Mouse (Mus musculus): ENCODE measurements around the gene Krtap10-4. TPM values are rescaled to one million over a fixed set of nuclear protein-coding genes. Genes with fewer than 3 reads are reported as not detected.

Gene Krtap10-4
- not detected in 2 replicates for polyA plus RNA-seq (2015; fragmentation: Nextera tagmentation; extraction: Ambion mirVana)

DNA sequence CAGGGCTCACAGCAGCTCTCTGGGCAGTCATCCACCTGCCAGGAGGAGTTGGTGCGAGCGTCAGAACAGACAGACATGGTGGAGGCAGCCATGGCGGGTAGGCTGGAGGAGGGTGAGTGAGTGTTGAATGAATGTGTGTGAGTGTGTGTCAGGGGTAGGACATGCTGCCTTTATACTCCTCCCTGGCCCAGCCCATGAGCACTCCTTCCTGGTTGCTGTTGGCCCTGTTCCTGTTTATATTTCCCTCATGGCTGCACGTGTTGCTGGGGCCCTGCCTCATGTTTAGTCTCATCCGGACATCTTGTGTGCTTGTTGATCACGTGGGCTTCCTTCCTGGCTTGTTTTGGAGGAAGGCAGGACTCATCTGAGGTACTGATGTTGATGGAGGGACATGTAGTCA, at the start of gene Krtap10-4:
Gene Krtap10-4, minus strand, starts transcription at position 145 of the 400 bp plus-strand sequence.
- no peaks in the 10 kb centered on the region for H3K27me3 ChIP-seq (ENCODE audit: control insufficient read depth, insufficient read depth, low read length)
- no peak within 1 kb of the TSS for H3K4me2 ChIP-seq (ENCODE audit: low read depth, low read length)
- H3K4me1 ChIP-seq (ENCODE audit: control insufficient read depth, insufficient read depth, low read length) = no peaks in the 10 kb centered on the region
- peaks cover 3% of the 10 kb centered on the region; the same call in 1 of the 2 replicates for H3K9me3 ChIP-seq (replicated peaks; ENCODE audit: control insufficient read depth, low read length)
- H3K36me3 ChIP-seq (ENCODE audit: control insufficient read depth, insufficient read depth, low read length) = no peaks in the 10 kb centered on the region
- no peak within 1 kb of the TSS for H3K9ac ChIP-seq (ENCODE audit: low read length)
- WGBS = 52% methylated on average over 6 of the region's 6 CpGs
- no peak within 1 kb of the TSS for H3K4me3 ChIP-seq (replicated peaks; ENCODE audit: low read length)
- ATAC-seq (ENCODE audit: insufficient read depth, low FRiP score) = peak; percentile 24; the same call in 1 of the 2 replicates
- no peak within 1 kb of the TSS for H3K27ac ChIP-seq (ENCODE audit: low read length)

DNA sequence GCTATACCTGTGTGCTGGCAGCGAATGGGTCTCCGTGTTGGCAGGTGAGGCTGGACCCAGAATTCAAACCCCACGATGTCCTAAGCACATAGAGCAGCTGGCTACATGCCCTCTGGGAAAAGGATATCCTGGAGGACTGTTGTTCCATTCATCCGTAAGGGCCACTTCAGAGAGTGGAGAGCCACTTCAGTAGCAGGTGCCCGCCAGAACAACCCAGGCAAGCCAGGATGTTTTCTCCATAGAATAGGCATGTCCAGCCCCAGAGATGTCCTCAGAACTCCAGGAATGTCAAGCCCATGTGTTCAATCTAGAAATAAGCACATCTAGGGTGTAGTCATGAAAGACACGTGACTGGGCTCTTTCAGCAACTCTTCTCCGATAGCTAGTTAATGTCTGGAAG, 42.8 kb upstream of the Krtap10-4 start:
- H3K27ac ChIP-seq (ENCODE audit: low read length) = no peak overlapping the region
- 89% methylated on average over 7 of the region's 7 CpGs for WGBS
- H3K4me3 ChIP-seq (replicated peaks; ENCODE audit: low read length) = no peak overlapping the region
- no peaks in the 10 kb centered on the region for H3K27me3 ChIP-seq (ENCODE audit: control insufficient read depth, insufficient read depth, low read length)
- no peaks in the 10 kb centered on the region for H3K9me3 ChIP-seq (replicated peaks; ENCODE audit: control insufficient read depth, low read length)
- H3K36me3 ChIP-seq (ENCODE audit: control insufficient read depth, insufficient read depth, low read length) = no peaks in the 10 kb centered on the region
- no peaks in the 10 kb centered on the region for H3K4me1 ChIP-seq (ENCODE audit: control insufficient read depth, insufficient read depth, low read length)
- no peak overlapping the region for H3K9ac ChIP-seq (ENCODE audit: low read length)
- no peak for ATAC-seq (ENCODE audit: insufficient read depth, low FRiP score)
- H3K4me2 ChIP-seq (ENCODE audit: low read depth, low read length) = no peak overlapping the region

DNA sequence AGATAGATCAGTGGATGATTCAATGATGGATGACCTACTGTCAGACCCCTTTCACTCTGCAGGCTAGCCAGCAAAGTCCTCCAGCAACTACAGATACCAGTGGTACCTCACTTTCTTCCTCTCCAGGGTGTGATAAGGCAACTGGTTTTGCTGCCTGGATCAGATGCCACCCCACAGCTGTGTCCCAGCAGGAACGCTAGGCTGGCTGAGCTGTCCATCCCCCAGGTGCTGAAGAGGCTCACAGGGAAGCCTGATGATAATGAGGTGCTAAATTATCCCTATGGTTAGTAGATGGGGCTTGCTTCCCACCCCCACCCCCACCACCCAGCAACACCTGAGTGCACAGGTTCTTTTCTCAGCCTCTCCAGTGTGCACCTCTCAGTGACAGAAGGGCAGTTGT, 40.7 kb upstream of the Krtap10-4 start:
- no peak overlapping the region for H3K9ac ChIP-seq (ENCODE audit: low read length)
- no peaks in the 10 kb centered on the region for H3K27me3 ChIP-seq (ENCODE audit: control insufficient read depth, insufficient read depth, low read length)
- H3K36me3 ChIP-seq (ENCODE audit: control insufficient read depth, insufficient read depth, low read length) = no peaks in the 10 kb centered on the region
- no peak overlapping the region for H3K27ac ChIP-seq (ENCODE audit: low read length)
- 0% methylated on average over 1 of the region's 1 CpGs for WGBS
- ATAC-seq (ENCODE audit: insufficient read depth, low FRiP score) = no peak
- H3K4me3 ChIP-seq (replicated peaks; ENCODE audit: low read length) = no peak overlapping the region
- H3K9me3 ChIP-seq (replicated peaks; ENCODE audit: control insufficient read depth, low read length) = no peaks in the 10 kb centered on the region
- no peak overlapping the region for H3K4me2 ChIP-seq (ENCODE audit: low read depth, low read length)
- H3K4me1 ChIP-seq (ENCODE audit: control insufficient read depth, insufficient read depth, low read length) = no peaks in the 10 kb centered on the region

DNA sequence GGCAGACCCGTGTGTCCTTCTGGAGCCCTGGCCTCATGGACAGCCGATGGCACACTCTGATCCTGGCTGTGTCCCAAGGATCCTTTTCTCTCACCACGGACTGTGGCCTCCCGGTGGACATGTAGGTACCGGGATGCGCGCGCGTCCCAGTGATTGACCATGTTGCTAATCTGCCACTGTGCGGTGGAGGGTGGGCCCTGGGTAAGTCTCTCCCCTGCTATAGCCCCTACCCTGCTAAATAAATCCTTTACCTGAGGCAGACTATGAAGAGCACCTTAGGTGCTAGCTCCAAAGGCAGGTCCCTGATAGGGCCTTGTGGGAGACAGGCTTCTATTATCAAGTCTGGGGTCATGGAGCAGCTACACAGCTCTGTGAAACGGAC, 37.9 kb upstream of the Krtap10-4 start:
- H3K36me3 ChIP-seq (ENCODE audit: control insufficient read depth, insufficient read depth, low read length) = no peaks in the 10 kb centered on the region
- 25% methylated on average over 11 of the region's 11 CpGs for WGBS
- peak overlapping the region; percentile 35 for H3K4me3 ChIP-seq (replicated peaks; ENCODE audit: low read length)
- H3K27me3 ChIP-seq (ENCODE audit: control insufficient read depth, insufficient read depth, low read length) = no peaks in the 10 kb centered on the region
- H3K27ac ChIP-seq (ENCODE audit: low read length) = no peak overlapping the region
- H3K4me1 ChIP-seq (ENCODE audit: control insufficient read depth, insufficient read depth, low read length) = no peaks in the 10 kb centered on the region
- H3K9me3 ChIP-seq (replicated peaks; ENCODE audit: control insufficient read depth, low read length) = no peaks in the 10 kb centered on the region
- peak; percentile 7; the same call in 1 of the 2 replicates for ATAC-seq (ENCODE audit: insufficient read depth, low FRiP score)
- peak overlapping the region; percentile 60 for H3K9ac ChIP-seq (ENCODE audit: low read length)
- H3K4me2 ChIP-seq (ENCODE audit: low read depth, low read length) = peak overlapping the region; percentile 51

DNA sequence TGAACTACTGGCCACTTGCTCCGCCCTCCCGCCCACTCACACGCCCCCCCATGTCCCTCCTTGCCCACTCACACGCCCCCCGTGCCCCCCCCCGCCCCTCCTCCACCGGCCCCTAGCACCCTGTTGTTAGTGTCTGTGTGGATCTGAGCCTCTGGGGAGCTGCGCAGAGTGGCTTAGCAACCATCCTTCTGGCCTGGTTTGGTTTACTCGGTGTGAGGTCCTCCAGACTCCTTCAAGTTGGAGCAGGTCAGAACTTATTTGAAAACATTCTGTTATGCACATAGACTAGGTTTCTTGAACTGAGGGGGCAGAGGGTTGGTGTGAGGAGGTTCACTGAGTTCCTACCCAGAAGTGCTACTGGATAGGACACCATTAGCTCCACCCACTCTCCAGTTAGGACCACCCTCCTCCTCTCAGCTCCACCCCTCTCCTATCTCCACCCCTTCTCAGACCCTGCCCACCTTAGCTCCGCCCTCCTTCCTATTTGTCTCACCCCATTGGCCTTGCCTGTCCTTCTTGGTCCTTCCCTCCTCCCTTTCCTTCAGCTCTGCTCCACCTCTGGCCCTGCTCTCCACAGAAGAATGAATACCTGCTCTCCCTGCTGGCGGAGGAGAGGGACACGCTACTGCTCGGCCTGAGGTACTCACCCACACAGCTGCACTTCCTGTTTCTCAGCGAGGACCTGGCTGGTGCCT, 37.3 kb upstream of the Krtap10-4 start:
- peak; percentile 93 for ATAC-seq (ENCODE audit: insufficient read depth, low FRiP score)
- peak overlapping the region; percentile 25; the same call in 1 of the 2 replicates for H3K27ac ChIP-seq (ENCODE audit: low read length)

DNA sequence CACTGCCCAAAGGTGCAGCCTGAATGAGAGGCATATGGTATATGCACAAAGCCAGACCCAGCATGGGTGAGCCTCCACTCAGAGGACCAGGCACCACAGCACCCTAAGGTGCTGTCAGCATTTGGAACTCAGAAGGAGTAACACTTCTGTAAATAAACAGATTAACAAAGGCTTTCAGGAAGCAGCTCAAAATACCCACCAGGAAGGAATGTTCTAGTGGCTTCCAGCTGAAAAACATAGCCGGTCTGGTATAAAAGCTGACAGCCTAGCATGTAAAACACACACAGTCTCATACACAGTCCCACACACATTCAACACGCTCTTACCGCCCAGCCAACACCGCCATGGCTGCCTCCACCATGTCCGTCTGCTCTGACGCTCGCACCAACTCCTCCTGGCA, 34.8 kb upstream of the Krtap10-4 start, which contains the start of gene Gm3285:
Gene Gm3285, plus strand, starts transcription at position 301 of the 400 bp plus-strand sequence.
- H3K4me2 ChIP-seq (ENCODE audit: low read depth, low read length) = no peak within 1 kb of the TSS
- H3K27me3 ChIP-seq (ENCODE audit: control insufficient read depth, insufficient read depth, low read length) = no peaks in the 10 kb centered on the region
- 49% methylated on average over 7 of the region's 7 CpGs for WGBS
- no peaks in the 10 kb centered on the region for H3K9me3 ChIP-seq (replicated peaks; ENCODE audit: control insufficient read depth, low read length)
- no peaks in the 10 kb centered on the region for H3K4me1 ChIP-seq (ENCODE audit: control insufficient read depth, insufficient read depth, low read length)
- no peak within 1 kb of the TSS for H3K27ac ChIP-seq (ENCODE audit: low read length)
- ATAC-seq (ENCODE audit: insufficient read depth, low FRiP score) = no peak
- no peak within 1 kb of the TSS for H3K4me3 ChIP-seq (replicated peaks; ENCODE audit: low read length)
- H3K36me3 ChIP-seq (ENCODE audit: control insufficient read depth, insufficient read depth, low read length) = no peaks in the 10 kb centered on the region
- H3K9ac ChIP-seq (ENCODE audit: low read length) = no peak within 1 kb of the TSS

More for the DNA sequence above, 37.3 kb upstream of the Krtap10-4 start:
- Histone ChIP-seq H3K9me3 (replicated peaks; ENCODE audit: control insufficient read depth, low read length) (no peaks in the 10 kb centered on the region), H3K4me1 (ENCODE audit: control insufficient read depth, insufficient read depth, low read length) (no peaks in the 10 kb centered on the region), H3K4me3 (replicated peaks; ENCODE audit: low read length) (peak overlapping the region; percentile 35), H3K27me3 (ENCODE audit: control insufficient read depth, insufficient read depth, low read length) (no peaks in the 10 kb centered on the region), H3K36me3 (ENCODE audit: control insufficient read depth, insufficient read depth, low read length) (no peaks in the 10 kb centered on the region), H3K4me2 (ENCODE audit: low read depth, low read length) (peak overlapping the region; percentile 51), H3K9ac (ENCODE audit: low read length) (peak overlapping the region; percentile 60)
- 37% methylated on average over 14 of the region's 14 CpGs for WGBS

GRCm38 (mm10) chr10:77852559-77852958, 25.7 kb upstream of the Krtap10-4 start, which contains the start of gene Gm10318:
TSS of gene Gm10318 (plus strand) at chr10:77852859.
- no peak for ATAC-seq (ENCODE audit: insufficient read depth, low FRiP score)
- Histone ChIP-seq H3K9me3 (replicated peaks; ENCODE audit: control insufficient read depth, low read length) (no peaks in the 10 kb centered on the region), H3K9ac (ENCODE audit: low read length) (no peak within 1 kb of the TSS), H3K36me3 (ENCODE audit: control insufficient read depth, insufficient read depth, low read length) (no peaks in the 10 kb centered on the region), H3K4me1 (ENCODE audit: control insufficient read depth, insufficient read depth, low read length) (no peaks in the 10 kb centered on the region), H3K27me3 (ENCODE audit: control insufficient read depth, insufficient read depth, low read length) (no peaks in the 10 kb centered on the region), H3K27ac (ENCODE audit: low read length) (no peak within 1 kb of the TSS), H3K4me3 (replicated peaks; ENCODE audit: low read length) (no peak within 1 kb of the TSS), H3K4me2 (ENCODE audit: low read depth, low read length) (no peak within 1 kb of the TSS)
- 72% methylated on average over 9 of the region's 9 CpGs for WGBS

GRCm38 (mm10) chr10:77847538-77847937, 20.6 kb upstream of the Krtap10-4 start:
- H3K27me3 ChIP-seq (ENCODE audit: control insufficient read depth, insufficient read depth, low read length) = no peaks in the 10 kb centered on the region
- H3K4me1 ChIP-seq (ENCODE audit: control insufficient read depth, insufficient read depth, low read length) = no peaks in the 10 kb centered on the region
- H3K36me3 ChIP-seq (ENCODE audit: control insufficient read depth, insufficient read depth, low read length) = no peaks in the 10 kb centered on the region
- no peak overlapping the region for H3K4me2 ChIP-seq (ENCODE audit: low read depth, low read length)
- no peak overlapping the region for H3K4me3 ChIP-seq (replicated peaks; ENCODE audit: low read length)
- 0 out of 2 replicates have a peak, but pooled peaks cover 6% of the 10 kb centered on the region for H3K9me3 ChIP-seq (replicated peaks; ENCODE audit: control insufficient read depth, low read length)
- H3K9ac ChIP-seq (ENCODE audit: low read length) = no peak overlapping the region
- 71% methylated on average over 2 of the region's 2 CpGs for WGBS
- H3K27ac ChIP-seq (ENCODE audit: low read length) = no peak overlapping the region
- no peak for ATAC-seq (ENCODE audit: insufficient read depth, low FRiP score)

GRCm38 (mm10) chr10:77846961-77847360, 20.1 kb upstream of the Krtap10-4 start:
- no peak for ATAC-seq (ENCODE audit: insufficient read depth, low FRiP score)
- Histone ChIP-seq H3K4me3 (replicated peaks; ENCODE audit: low read length) (no peak overlapping the region), H3K27me3 (ENCODE audit: control insufficient read depth, insufficient read depth, low read length) (no peaks in the 10 kb centered on the region), H3K27ac (ENCODE audit: low read length) (no peak overlapping the region), H3K36me3 (ENCODE audit: control insufficient read depth, insufficient read depth, low read length) (no peaks in the 10 kb centered on the region), H3K9me3 (replicated peaks; ENCODE audit: control insufficient read depth, low read length) (0 out of 2 replicates have a peak, but pooled peaks cover 6% of the 10 kb centered on the region), H3K4me1 (ENCODE audit: control insufficient read depth, insufficient read depth, low read length) (no peaks in the 10 kb centered on the region), H3K9ac (ENCODE audit: low read length) (no peak overlapping the region), H3K4me2 (ENCODE audit: low read depth, low read length) (no peak overlapping the region)
- WGBS = 25% methylated on average over 2 of the region's 2 CpGs
